Mouse (Mus musculus): ENCODE results near the gene Pygb.

GRCm38 (mm10) chr2:150836906-150837305 lies 50.4 kb downstream of the Pygb start:
- TF ChIP-seq CTCF (IDR thresholded peaks at IDR 0.05; ENCODE audit: extremely low read depth, insufficient read depth, insufficient read length, insufficient replicate concordance) (no peak), POLR2A (IDR thresholded peaks at IDR 0.05; ENCODE audit: low read depth, low read length) (no peak)
